Mouse (Mus musculus) midbrain, embryonic 11.5 days (tissue): ENCODE measurements around the gene Rarres2. TPM values are rescaled to one million over a fixed set of nuclear protein-coding genes. Genes with fewer than 3 reads are reported as not detected.
"Not testable (repeated sequence)": the region's sequence is repeated elsewhere in the genome, so short reads cannot be mapped to it uniquely, and the experiment has no call there.

Experiments used
- ATAC-seq: fragments of 200-750 bp; cut with Nextera tagmentation; 2 replicates; pipeline ENCODE4 v1.8.0; 2017; ENCODE audit warnings: moderate TSS enrichment, moderate library complexity; ENCODE audit not compliant: low FRiP score
- DNase-seq: peaks from one replicate; pipeline ENCODE4 v3.0.0; 2015; ENCODE audit warnings: low spot score; ENCODE audit errors: missing footprints
- H3K27ac ChIP-seq: fragments of 300-500 bp; sonication (generic); 2 replicates; pipeline ENCODE4 v1.5.1; 2014; ENCODE audit warnings: low read depth, low read length
- H3K27me3 ChIP-seq: fragments of 300-500 bp; sonication (generic); 2 replicates; pipeline ENCODE4 v1.6.1; 2014; ENCODE audit warnings: mild to moderate bottlenecking, low read length, moderate library complexity, mixed read lengths; ENCODE audit not compliant: control insufficient read depth, insufficient read depth
- H3K36me3 ChIP-seq: fragments of 300-500 bp; sonication (generic); 2 replicates; pipeline ENCODE4 v1.6.1; 2014; ENCODE audit warnings: mild to moderate bottlenecking, low read length, moderate library complexity, mixed read lengths; ENCODE audit not compliant: control insufficient read depth, insufficient read depth
- H3K4me1 ChIP-seq: fragments of 300-500 bp; sonication (generic); 2 replicates; pipeline ENCODE4 v1.6.1; 2014; ENCODE audit warnings: low read length; ENCODE audit not compliant: control insufficient read depth, insufficient read depth
- H3K4me2 ChIP-seq: fragments of 300-500 bp; sonication (generic); 2 replicates; pipeline ENCODE4 v1.6.1; 2014; ENCODE audit warnings: mild to moderate bottlenecking, moderate library complexity
- H3K4me3 ChIP-seq: fragments of 300-500 bp; sonication (generic); 2 replicates; pipeline ENCODE4 v1.5.1; 2014; ENCODE audit warnings: low read depth, low read length
- H3K9ac ChIP-seq: fragments of 300-500 bp; sonication (generic); 2 replicates; pipeline ENCODE4 v1.6.1; 2014; ENCODE audit warnings: low read length
- H3K9me3 ChIP-seq: fragments of 300-500 bp; sonication (generic); 2 replicates; pipeline ENCODE4 v1.6.1; 2016; ENCODE audit warnings: low read length; ENCODE audit not compliant: control insufficient read depth
- WGBS: fragments of 180-500 bp; shearing (Covaris S2); extraction: QIAGEN DNeasy Blood & Tissue Kit; methylation state at CpG from one replicate; pipeline ENCODE4 v1.1.7; 2014; 5-methylcytosine and 5-hydroxymethylcytosine counted together
- polyA plus RNA-seq: library from polyadenylated mRNA; unstranded; fragments of >200 nt; fragmentation: Nextera tagmentation; extraction: Ambion mirVana; gene quantifications from 2 replicates; pipeline ENCODE4 v1.2.1, GENCODE M21; 2014

Gene Rarres2
- polyA plus RNA-seq, 1 experiment from 2014 or later: 1.6 TPM

GRCm38 (mm10) chr6:48537105-48537954 lies 35.3 kb downstream of the Rarres2 start, which contains the start of gene Atp6v0e2:
Gene Atp6v0e2, plus strand, starts transcription at chr6:48537615.
- no peaks in the 10 kb centered on the region for H3K27me3 ChIP-seq
- ATAC-seq (peak; percentile 93), DNase-seq (peak; percentile 98)
- peaks cover 16% of the 10 kb centered on the region for H3K4me1 ChIP-seq
- peak within 1 kb of the TSS; percentile 91 for H3K9ac ChIP-seq
- no peaks in the 10 kb centered on the region for H3K36me3 ChIP-seq
- peak within 1 kb of the TSS; percentile 63 for H3K4me3 ChIP-seq
- peak within 1 kb of the TSS; percentile 95 for H3K4me2 ChIP-seq
- 2% methylated on average over 38 of the region's 38 CpGs for WGBS
- H3K27ac ChIP-seq: peak within 1 kb of the TSS; percentile 40
- no peaks in the 10 kb centered on the region for H3K9me3 ChIP-seq

DNA sequence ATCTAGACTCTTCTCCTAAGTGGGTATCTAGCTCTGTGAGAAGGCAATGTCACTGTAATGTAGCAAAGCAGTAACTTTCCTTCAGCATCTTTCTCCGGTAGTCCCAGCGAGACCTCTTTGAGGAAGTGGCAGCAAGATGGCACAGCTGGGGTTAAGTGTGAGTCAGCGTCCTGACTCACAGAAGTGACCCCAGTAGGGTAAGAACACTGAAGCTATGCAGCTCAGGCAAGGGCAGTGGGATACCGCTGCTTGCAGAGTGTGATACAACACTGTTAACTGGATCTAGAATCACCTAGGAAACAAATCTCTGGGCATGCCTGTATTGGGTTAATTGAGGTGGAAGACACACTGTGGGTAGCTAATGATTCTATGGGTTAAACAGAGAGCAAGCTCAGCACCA lies 36.5 kb downstream of the Rarres2 start:
- no peak overlapping the region for H3K4me3 ChIP-seq
- no peaks in the 10 kb centered on the region for H3K36me3 ChIP-seq
- H3K4me2 ChIP-seq: no peak overlapping the region
- DNase-seq: peak; percentile 56
- H3K9ac ChIP-seq: no peak overlapping the region
- WGBS: 67% methylated on average over 4 of the region's 4 CpGs
- no peak for ATAC-seq
- no peaks in the 10 kb centered on the region for H3K27me3 ChIP-seq
- no peaks in the 10 kb centered on the region for H3K9me3 ChIP-seq
- H3K27ac ChIP-seq: no peak overlapping the region
- peaks cover 16% of the 10 kb centered on the region for H3K4me1 ChIP-seq

GRCm38 (mm10) chr6:48534913-48535312 lies 37.7 kb downstream of the Rarres2 start:
- ATAC-seq: no peak
- H3K4me1 ChIP-seq: peaks cover 16% of the 10 kb centered on the region
- DNase-seq: peak; percentile 56
- no peak overlapping the region for H3K4me3 ChIP-seq
- no peak overlapping the region for H3K27ac ChIP-seq
- no peaks in the 10 kb centered on the region for H3K27me3 ChIP-seq
- 88% methylated on average over 8 of the region's 8 CpGs for WGBS
- H3K36me3 ChIP-seq: no peaks in the 10 kb centered on the region
- no peak overlapping the region for H3K4me2 ChIP-seq
- no peaks in the 10 kb centered on the region for H3K9me3 ChIP-seq
- no peak overlapping the region for H3K9ac ChIP-seq

GRCm38 (mm10) chr6:48533475-48533874 lies 39.1 kb downstream of the Rarres2 start:
- Histone ChIP-seq H3K4me1 (peaks cover 12% of the 10 kb centered on the region), H3K27me3 (no peaks in the 10 kb centered on the region), H3K9ac (no peak overlapping the region), H3K9me3 (no peaks in the 10 kb centered on the region), H3K27ac (no peak overlapping the region), H3K4me2 (no peak overlapping the region), H3K4me3 (no peak overlapping the region), H3K36me3 (no peaks in the 10 kb centered on the region)
- no peak for DNase-seq
- 79% methylated on average over 2 of the region's 2 CpGs for WGBS
- no peak for ATAC-seq

DNA sequence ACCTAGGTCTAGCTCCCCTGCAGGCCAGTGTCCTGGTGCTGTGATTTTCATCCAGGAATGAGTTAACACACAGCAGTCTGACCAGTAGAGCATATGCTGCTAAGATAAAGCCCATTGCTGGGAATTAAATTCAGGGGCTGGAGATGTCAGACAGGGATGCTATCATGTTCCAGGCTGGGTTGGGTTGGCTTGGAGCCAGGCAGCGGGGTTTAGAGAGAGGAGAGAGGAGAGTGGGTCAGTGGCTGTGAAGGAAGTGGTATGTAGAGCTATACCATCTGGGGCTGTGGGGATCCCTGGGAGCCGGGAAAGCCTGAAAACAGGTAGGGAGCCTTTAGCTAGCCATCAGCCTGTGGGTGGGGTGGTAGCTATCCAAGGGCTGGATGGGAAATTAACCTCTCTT lies 41.7 kb downstream of the Rarres2 start:
- no peak overlapping the region for H3K4me2 ChIP-seq
- H3K9ac ChIP-seq: no peak overlapping the region
- no peaks in the 10 kb centered on the region for H3K27me3 ChIP-seq
- 91% methylated on average over 2 of the region's 2 CpGs for WGBS
- DNase-seq (no peak), ATAC-seq (no peak)
- H3K9me3 ChIP-seq: no peaks in the 10 kb centered on the region
- no peaks in the 10 kb centered on the region for H3K4me1 ChIP-seq
- no peak overlapping the region for H3K4me3 ChIP-seq
- no peak overlapping the region for H3K27ac ChIP-seq
- no peaks in the 10 kb centered on the region for H3K36me3 ChIP-seq

DNA sequence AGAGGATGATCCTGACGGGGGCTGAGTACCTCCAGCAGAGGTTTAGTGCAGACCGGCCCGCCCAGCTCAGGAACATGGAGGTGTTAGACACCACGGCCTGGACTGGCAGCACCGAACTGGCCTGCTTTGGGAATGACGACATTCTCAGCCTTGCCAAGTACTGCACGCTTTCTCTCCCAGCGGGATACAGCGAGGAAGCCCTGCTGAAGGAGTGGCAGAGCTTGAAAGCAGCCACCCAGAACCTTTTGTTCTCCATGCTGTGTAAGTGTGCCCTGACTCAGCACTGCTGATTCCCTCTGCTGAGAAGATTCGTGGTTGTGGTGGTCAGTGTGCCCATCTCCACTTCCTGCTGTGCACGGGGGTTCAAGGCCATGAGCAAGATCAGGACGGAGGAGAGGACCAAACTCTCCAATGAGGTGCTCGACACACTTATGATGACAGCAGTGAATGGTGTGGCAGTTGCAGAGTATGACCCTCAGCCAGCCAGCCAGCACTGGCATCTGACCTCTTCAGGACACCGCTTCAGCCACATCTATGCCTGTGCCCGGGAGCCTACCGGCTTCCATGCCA lies 42.6 kb downstream of the Rarres2 start:
- no peak for DNase-seq
- H3K9ac ChIP-seq: no peak overlapping the region
- H3K27ac ChIP-seq: no peak overlapping the region
- H3K36me3 ChIP-seq: no peaks in the 10 kb centered on the region
- H3K4me1 ChIP-seq: no peaks in the 10 kb centered on the region
- no peak for ATAC-seq
- H3K27me3 ChIP-seq: no peaks in the 10 kb centered on the region
- no peak overlapping the region for H3K4me3 ChIP-seq
- no peaks in the 10 kb centered on the region for H3K9me3 ChIP-seq
- no peak overlapping the region for H3K4me2 ChIP-seq
- 87% methylated on average over 16 of the region's 16 CpGs for WGBS

DNA sequence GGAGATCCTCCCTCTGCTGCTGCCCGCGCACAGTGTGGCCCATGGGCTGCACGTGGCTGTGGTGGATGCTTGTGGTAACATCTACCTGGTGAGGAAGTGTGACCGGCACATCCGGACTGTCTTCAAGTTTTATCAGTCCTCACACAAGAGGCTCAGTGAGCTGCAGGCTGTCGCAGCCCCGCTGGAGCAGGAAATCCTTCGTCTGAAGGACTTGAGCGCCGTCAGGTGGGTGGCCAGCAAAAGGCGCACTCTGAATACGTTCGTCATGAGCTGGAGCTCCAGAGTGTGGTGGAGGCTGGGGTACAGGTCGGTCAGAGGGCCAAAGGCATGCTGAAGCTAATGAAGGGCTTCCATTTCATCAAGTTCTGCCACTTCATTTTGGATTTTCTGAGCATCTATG lies 43.3 kb downstream of the Rarres2 start:
- DNase-seq: no peak
- Histone ChIP-seq H3K27ac (no peak overlapping the region), H3K27me3 (no peaks in the 10 kb centered on the region), H3K4me2 (no peak overlapping the region), H3K9me3 (no peaks in the 10 kb centered on the region), H3K4me3 (no peak overlapping the region), H3K4me1 (no peaks in the 10 kb centered on the region), H3K36me3 (no peaks in the 10 kb centered on the region), H3K9ac (no peak overlapping the region)
- WGBS: 73% methylated on average over 14 of the region's 14 CpGs
- ATAC-seq: no peak

- H3K9me3 ChIP-seq: no peaks in the 10 kb centered on the region
- H3K9ac ChIP-seq: no peak overlapping the region
- no peak overlapping the region for H3K4me2 ChIP-seq
- no peaks in the 10 kb centered on the region for H3K4me1 ChIP-seq
- no peak overlapping the region for H3K27ac ChIP-seq
- no peak for ATAC-seq
- H3K36me3 ChIP-seq: no peaks in the 10 kb centered on the region
- no peak for DNase-seq
- 80% methylated on average over 9 of the region's 9 CpGs for WGBS
- no peak overlapping the region for H3K4me3 ChIP-seq
- no peaks in the 10 kb centered on the region for H3K27me3 ChIP-seq
These were observed 44.7 kb downstream of the Rarres2 start for GRCm38 (mm10) chr6:48527901-48528300.

DNA sequence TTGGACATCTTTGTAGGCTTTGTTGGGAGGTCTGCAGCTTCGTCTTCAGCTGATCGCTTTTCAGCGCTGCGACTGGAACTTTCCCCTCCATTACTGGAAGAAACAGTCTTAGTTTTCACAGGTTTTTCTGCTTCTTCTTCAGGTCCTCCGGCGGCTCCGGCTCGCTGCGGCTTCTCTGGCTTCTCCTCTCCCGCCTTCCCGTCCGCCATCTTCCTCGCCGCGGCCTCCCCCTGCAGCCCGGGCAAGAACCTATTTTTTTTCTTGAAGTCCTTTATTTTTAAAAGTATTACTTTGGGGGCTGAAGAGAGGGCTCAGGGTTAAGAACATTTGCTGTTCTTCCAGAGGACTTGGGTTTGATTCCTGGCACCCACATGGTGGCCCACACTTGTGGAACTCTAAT lies 47.7 kb downstream of the Rarres2 start:
- WGBS: 95% methylated on average over 13 of the region's 16 CpGs
- H3K36me3 ChIP-seq: not testable (repeated sequence)

More for the DNA sequence above, 47.7 kb downstream of the Rarres2 start:
- DNase-seq, H3K4me3 ChIP-seq, H3K4me2 ChIP-seq, H3K27ac ChIP-seq, H3K9me3 ChIP-seq, ATAC-seq, H3K27me3 ChIP-seq, H3K9ac ChIP-seq, H3K4me1 ChIP-seq: not testable (repeated sequence)
